Comparison of ENCODE assay signal across 26 mouse cellular contexts in the genomic region with DNA sequence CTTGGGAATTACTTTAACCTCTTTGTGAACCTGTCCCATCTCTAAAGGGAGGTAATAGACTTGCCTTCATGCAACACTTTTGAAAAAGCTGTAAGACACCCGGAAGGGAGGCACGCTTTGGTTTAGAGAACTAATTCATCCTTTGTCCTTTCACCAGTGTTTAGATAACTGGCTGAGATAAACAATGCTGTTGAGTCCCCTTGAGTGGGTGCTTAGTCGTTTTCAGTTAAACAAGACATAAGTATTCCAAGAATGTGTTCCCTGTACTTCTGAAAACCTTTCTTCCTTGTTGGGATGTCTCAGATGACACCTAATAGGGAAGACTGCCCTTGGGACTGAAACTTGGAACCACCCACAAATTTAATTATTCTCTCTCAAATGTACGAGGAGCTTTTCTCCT.
"Had no signal": no experiment of that assay in that cellular context is flagged by ENCODE, and none has a peak within 500 bp of the region (broad histone marks: within the 10 kb centered on the region; RNA-seq: fewer than 3 reads in every experiment).

No protein-coding gene starts in this region.

- H3K27me3 ChIP-seq: heart, embryonic 12.5 days; hindbrain, embryonic 12.5 days; intestine, embryonic 15.5 days; kidney, embryonic 15.5 days; limb, embryonic 13.5 days; limb, embryonic 15.5 days had no signal

- H3K9me3 ChIP-seq: heart, embryonic 10.5 days; hindbrain, embryonic 10.5 days; hindbrain, embryonic 12.5 days; intestine, embryonic 15.5 days; kidney, embryonic 15.5 days; limb, embryonic 13.5 days; limb, embryonic 15.5 days had no signal

- H3K4me1 ChIP-seq: intestine, embryonic 15.5 days; limb, embryonic 13.5 days had no signal

- DNase-seq: gastrocnemius, adult 2 months; gastrocnemius, postnatal 10 days; gastrocnemius, postnatal 25 days; heart, adult 18-20 months; heart, postnatal 10 days; heart, postnatal 4 days; kidney, adult 18-20 months; kidney, adult 9 months; kidney, postnatal 10 days; kidney, postnatal 25 days; kidney, postnatal 4 days; layer of hippocampus, adult 9-11 months; layer of hippocampus, postnatal 36 days; left cerebral cortex, postnatal 4 days had no signal

- H3K36me3 ChIP-seq: heart, embryonic 10.5 days; heart, embryonic 12.5 days; hindbrain, embryonic 10.5 days; hindbrain, embryonic 12.5 days; intestine, embryonic 15.5 days; kidney, embryonic 15.5 days; limb, embryonic 13.5 days; limb, embryonic 15.5 days had no signal

- H3K27ac ChIP-seq: gastrocnemius, adult 2 months; heart, embryonic 10.5 days; hindbrain, embryonic 10.5 days; hindbrain, embryonic 12.5 days; hindbrain, embryonic 14.5 days; intestine, embryonic 15.5 days; kidney, embryonic 15.5 days; limb, embryonic 13.5 days; limb, embryonic 15.5 days had no signal

- H3K4me2 ChIP-seq: heart, embryonic 12.5 days; hindbrain, embryonic 12.5 days; hindbrain, embryonic 14.5 days; intestine, embryonic 15.5 days; kidney, embryonic 15.5 days; limb, embryonic 13.5 days; limb, embryonic 15.5 days had no signal

- H3K4me3 ChIP-seq: gastrocnemius, adult 2 months; heart, embryonic 10.5 days; heart, embryonic 12.5 days; hindbrain, embryonic 10.5 days; hindbrain, embryonic 12.5 days; intestine, embryonic 15.5 days; kidney, embryonic 15.5 days; limb, embryonic 13.5 days; limb, embryonic 15.5 days had no signal

- ATAC-seq: hindbrain, embryonic 16.5 days; inflammation-experienced regulatory T-cells, adult 6 months; intestine, embryonic 15.5 days; intestine, postnatal 0 days had no signal

- H3K9ac ChIP-seq: heart, embryonic 12.5 days; hindbrain, embryonic 12.5 days; hindbrain, embryonic 14.5 days; intestine, embryonic 15.5 days; kidney, embryonic 15.5 days; limb, embryonic 13.5 days; limb, embryonic 15.5 days had no signal
